Mouse (Mus musculus) lung, postnatal 0 days (tissue): Measurements from ENCODE around the gene Abhd10.

Experiments used
- CTCF ChIP-seq: IDR thresholded peaks from 2 replicates; pipeline ENCODE4 v1.5.1; 2016; ENCODE audit warnings: antibody characterized with exemption, mild to moderate bottlenecking
- EP300 ChIP-seq: IDR thresholded peaks from 2 replicates; pipeline ENCODE4 v1.6.1; 2016; ENCODE audit warnings: antibody characterized with exemption, mild to moderate bottlenecking, control low read depth

DNA sequence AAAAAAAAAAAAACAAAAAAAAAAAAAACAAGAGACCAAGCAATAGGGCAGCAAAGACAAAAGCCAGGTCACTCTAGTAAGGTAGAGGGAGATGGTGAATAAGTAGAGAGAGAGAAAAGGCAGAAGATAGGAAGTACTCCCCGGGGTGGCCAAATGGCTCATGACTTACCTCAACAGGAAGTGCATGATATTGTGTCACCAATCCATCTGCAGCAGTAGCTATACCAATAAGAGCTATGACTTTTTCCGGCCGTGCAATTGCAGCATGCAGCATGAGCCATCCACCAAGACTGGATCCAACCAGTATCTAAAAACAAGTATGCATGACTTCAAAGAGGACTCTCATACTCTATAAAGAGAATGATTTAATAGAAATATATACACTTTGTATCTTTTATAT is 6.0 kb downstream of the Abhd10 start:
- no peak for TF ChIP-seq CTCF
- no peak for TF ChIP-seq EP300
